Mouse (Mus musculus) hindbrain, embryonic 15.5 days (tissue): ENCODE measurements at regions not wholly inside any gene's neighbourhood (a gene's known extent, or its start where the extent isn't known, plus 50 kb on each side); places are given as distances from the start of the nearest gene placed in this dataset.
"Not testable (repeated sequence)": the region's sequence is repeated elsewhere in the genome, so short reads cannot be mapped to it uniquely, and the experiment has no call there.

ENCODE experiments used
- ATAC-seq: fragments of 200-750 bp; cut with Nextera tagmentation; 2 replicates; pipeline ENCODE4 v1.8.0; 2017; ENCODE audit warnings: low read depth, moderate number of reproducible peaks, moderate TSS enrichment; ENCODE audit not compliant: low FRiP score
- H3K27ac ChIP-seq: fragments of 300-500 bp; sonication (generic); replicated peaks from 2 replicates; pipeline ENCODE4 v1.5.1; 2015; ENCODE audit warnings: mild to moderate bottlenecking, inconsistent platforms
- H3K27me3 ChIP-seq: fragments of 300-500 bp; sonication (generic); 2 replicates; pipeline ENCODE4 v1.6.1; 2015; ENCODE audit warnings: control low read depth, inconsistent platforms
- H3K36me3 ChIP-seq: fragments of 300-500 bp; sonication (generic); 2 replicates; pipeline ENCODE4 v1.6.1; 2015; ENCODE audit warnings: control low read depth, inconsistent platforms
- H3K4me1 ChIP-seq: fragments of 300-500 bp; sonication (generic); replicated peaks from 2 replicates; pipeline ENCODE4 v1.6.1; 2015; ENCODE audit warnings: control low read depth, inconsistent platforms
- H3K4me2 ChIP-seq: fragments of 300-500 bp; sonication (generic); 2 replicates; pipeline ENCODE4 v1.6.1; 2015; ENCODE audit warnings: moderate library complexity, mild to moderate bottlenecking, inconsistent platforms
- H3K4me3 ChIP-seq: fragments of 300-500 bp; sonication (generic); 2 replicates; pipeline ENCODE4 v1.5.1; 2015; ENCODE audit warnings: mild to moderate bottlenecking, inconsistent platforms
- H3K9ac ChIP-seq: fragments of 300-500 bp; sonication (generic); 2 replicates; pipeline ENCODE4 v1.6.1; 2015; ENCODE audit warnings: inconsistent platforms
- H3K9me3 ChIP-seq: fragments of 300-500 bp; sonication (generic); 2 replicates; pipeline ENCODE4 v1.6.1; 2016; ENCODE audit warnings: control low read depth, inconsistent platforms
- WGBS: fragments of 180-500 bp; shearing (Covaris S2); methylation state at CpG from one replicate; pipeline ENCODE4 v1.1.7; 2015; 5-methylcytosine and 5-hydroxymethylcytosine counted together

DNA sequence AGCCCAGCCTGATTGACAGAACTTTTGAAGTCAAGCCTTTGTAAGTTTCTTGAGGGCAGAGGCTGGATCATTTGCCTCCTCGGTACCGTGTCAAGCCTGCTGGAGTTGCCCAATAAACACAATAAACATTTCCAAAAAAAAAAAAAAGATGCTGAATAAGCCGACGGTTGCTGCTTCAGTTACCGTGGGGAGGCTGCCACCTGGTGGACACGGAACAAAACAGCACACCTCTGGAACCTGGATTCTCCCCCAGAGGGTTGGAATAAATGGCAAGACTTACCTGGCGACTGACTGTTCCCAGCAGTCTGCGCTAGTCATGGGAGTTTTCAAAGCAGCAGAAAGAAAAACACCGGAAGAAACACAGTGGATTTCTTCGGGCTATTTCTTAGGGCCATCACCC lies 136.3 kb upstream of the Adamts18 start:
- Histone ChIP-seq H3K27me3 (no peaks in the 10 kb centered on the region), H3K9me3 (no peaks in the 10 kb centered on the region), H3K4me1 (peaks cover 8% of the 10 kb centered on the region), H3K27ac (no peak overlapping the region), H3K4me2 (peak overlapping the region; percentile 1; the same call in 1 of the 2 replicates), H3K4me3 (no peak overlapping the region), H3K36me3 (no peaks in the 10 kb centered on the region), H3K9ac (no peak overlapping the region)
- 9% methylated on average over 10 of the region's 10 CpGs for WGBS
- ATAC-seq: no peak

- Histone ChIP-seq H3K27ac (no peak overlapping the region), H3K27me3 (no peaks in the 10 kb centered on the region), H3K4me2 (peak overlapping the region; percentile 1; the same call in 1 of the 2 replicates), H3K4me3 (no peak overlapping the region), H3K9me3 (no peaks in the 10 kb centered on the region), H3K36me3 (no peaks in the 10 kb centered on the region), H3K4me1 (peaks cover 8% of the 10 kb centered on the region), H3K9ac (no peak overlapping the region)
- ATAC-seq: no peak
- 48% methylated on average over 11 of the region's 11 CpGs for WGBS
Observed at GRCm38 (mm10) chr8:113985471-113985870, 136.9 kb upstream of the Adamts18 start.

DNA sequence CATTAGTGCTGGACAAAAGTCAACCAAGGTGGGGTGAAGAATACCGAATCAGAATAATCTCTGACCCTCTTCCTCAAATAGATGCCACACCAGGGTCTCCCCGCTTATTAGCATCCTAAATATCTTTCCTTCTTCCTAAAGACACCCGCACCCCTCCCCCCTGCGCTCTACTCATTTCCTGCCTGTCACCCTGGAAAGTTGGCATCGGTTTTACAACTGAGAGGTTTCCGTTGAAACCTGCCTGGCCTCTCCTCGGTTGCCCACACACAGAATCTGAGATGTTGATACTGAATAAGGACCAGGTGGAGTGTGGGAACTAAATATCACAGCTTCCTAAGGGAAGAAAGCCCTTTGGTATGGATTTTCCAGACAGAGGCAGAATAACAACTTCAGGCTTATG lies 137.4 kb upstream of the Adamts18 start:
- H3K36me3 ChIP-seq: no peaks in the 10 kb centered on the region
- H3K9ac ChIP-seq: no peak overlapping the region
- 62% methylated on average over 7 of the region's 7 CpGs for WGBS
- H3K9me3 ChIP-seq: no peaks in the 10 kb centered on the region
- ATAC-seq: no peak
- H3K27me3 ChIP-seq: no peaks in the 10 kb centered on the region
- H3K27ac ChIP-seq: no peak overlapping the region
- H3K4me2 ChIP-seq: no peak overlapping the region
- H3K4me1 ChIP-seq: peaks cover 8% of the 10 kb centered on the region
- no peak overlapping the region for H3K4me3 ChIP-seq

DNA sequence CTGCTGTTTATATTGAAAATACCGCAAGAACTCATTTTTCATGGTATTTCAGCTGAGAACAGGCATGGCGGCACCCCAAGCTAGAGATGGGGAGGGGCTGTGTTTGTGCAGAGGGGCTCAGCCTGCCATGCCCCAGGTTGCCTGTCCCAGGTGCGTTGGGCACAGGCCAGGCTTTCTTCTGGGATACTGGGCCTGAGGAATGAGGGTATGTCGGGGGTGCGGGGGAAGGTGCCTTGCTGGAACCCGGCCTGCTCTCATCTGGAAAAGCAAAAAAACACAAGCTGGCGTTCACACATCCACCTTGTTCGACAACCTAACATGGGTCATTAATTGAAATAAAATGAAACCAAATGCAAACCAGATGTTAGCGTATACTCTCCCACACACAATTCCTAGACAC lies 142.2 kb upstream of the Adamts18 start:
- ATAC-seq: no peak
- WGBS: 78% methylated on average over 9 of the region's 9 CpGs
- Histone ChIP-seq H3K4me2 (no peak overlapping the region), H3K27me3 (no peaks in the 10 kb centered on the region), H3K36me3 (no peaks in the 10 kb centered on the region), H3K9ac (no peak overlapping the region), H3K9me3 (no peaks in the 10 kb centered on the region), H3K27ac (no peak overlapping the region), H3K4me3 (no peak overlapping the region), H3K4me1 (no peaks in the 10 kb centered on the region)

DNA sequence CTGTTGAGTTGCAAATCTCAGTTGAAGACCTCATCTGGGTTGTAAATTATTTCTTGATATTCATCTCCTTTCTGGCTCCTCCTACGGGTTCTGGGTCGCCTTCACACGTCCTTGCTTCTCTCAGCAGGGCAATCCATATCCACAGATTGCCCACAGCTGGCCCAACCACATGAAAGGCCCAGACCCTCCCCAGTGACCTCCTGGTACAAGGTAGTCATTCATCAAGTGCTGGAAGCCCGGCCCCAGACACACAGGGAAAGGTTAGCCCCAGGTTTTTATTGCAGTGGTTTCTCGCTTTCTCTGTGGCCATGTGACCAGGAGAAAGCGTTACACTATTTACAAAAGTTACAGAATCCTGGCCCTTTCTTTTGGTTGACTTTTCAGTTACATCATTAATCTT lies 134.5 kb upstream of the Nudt7 start:
- Histone ChIP-seq H3K4me3 (no peak overlapping the region), H3K27me3 (no peaks in the 10 kb centered on the region), H3K9ac (no peak overlapping the region), H3K4me1 (no peaks in the 10 kb centered on the region), H3K9me3 (no peaks in the 10 kb centered on the region), H3K4me2 (no peak overlapping the region), H3K36me3 (no peaks in the 10 kb centered on the region), H3K27ac (no peak overlapping the region)
- no peak for ATAC-seq
- WGBS: 51% methylated on average over 6 of the region's 6 CpGs

DNA sequence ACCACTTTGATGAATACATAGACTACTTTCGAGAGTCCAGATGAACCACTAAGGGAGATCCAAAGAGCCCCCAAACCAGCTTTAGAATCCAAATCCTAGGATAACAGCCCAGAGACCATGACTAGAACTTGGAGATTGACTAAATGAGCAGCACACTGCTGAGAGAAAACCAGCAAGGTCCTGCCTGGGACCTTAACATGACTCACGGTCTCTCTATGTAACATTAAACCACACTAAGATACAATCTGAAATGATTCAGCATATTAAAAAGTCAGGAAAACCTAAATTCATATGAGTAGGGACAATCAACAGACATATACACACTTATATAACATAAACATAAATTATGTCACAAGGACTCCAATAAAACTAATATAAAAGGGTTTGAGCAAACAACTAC lies 131.7 kb upstream of the Nudt7 start:
- Histone ChIP-seq H3K9ac (no peak overlapping the region), H3K27ac (no peak overlapping the region), H3K9me3 (no peaks in the 10 kb centered on the region), H3K4me2 (no peak overlapping the region), H3K27me3 (no peaks in the 10 kb centered on the region), H3K4me1 (no peaks in the 10 kb centered on the region), H3K36me3 (no peaks in the 10 kb centered on the region), H3K4me3 (no peak overlapping the region)
- 91% methylated on average over 2 of the region's 2 CpGs for WGBS
- ATAC-seq: no peak

DNA sequence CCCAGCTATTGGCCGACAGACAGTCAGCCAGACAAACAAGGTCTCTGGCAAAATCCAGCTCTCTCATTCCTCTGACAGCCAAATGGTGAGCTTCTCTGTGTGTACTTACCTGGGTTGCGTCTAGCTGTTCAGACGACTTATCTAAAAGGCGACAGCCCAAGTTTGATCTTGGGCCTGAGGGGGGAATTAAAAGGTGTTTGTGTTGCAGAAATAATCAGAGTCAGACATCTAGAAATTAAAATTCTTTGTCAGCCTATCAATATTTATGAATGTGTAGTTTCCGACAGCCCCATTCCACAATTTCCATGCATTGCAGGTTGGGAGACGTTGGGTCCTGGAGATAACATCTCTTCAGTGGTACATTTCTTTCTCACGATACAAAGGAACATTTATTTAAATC lies 128.9 kb upstream of the Nudt7 start:
- Histone ChIP-seq H3K4me2 (no peak overlapping the region), H3K36me3 (no peaks in the 10 kb centered on the region), H3K4me3 (no peak overlapping the region), H3K4me1 (no peaks in the 10 kb centered on the region), H3K9ac (no peak overlapping the region), H3K9me3 (no peaks in the 10 kb centered on the region), H3K27ac (no peak overlapping the region), H3K27me3 (no peaks in the 10 kb centered on the region)
- no peak for ATAC-seq
- WGBS: 86% methylated on average over 7 of the region's 7 CpGs

DNA sequence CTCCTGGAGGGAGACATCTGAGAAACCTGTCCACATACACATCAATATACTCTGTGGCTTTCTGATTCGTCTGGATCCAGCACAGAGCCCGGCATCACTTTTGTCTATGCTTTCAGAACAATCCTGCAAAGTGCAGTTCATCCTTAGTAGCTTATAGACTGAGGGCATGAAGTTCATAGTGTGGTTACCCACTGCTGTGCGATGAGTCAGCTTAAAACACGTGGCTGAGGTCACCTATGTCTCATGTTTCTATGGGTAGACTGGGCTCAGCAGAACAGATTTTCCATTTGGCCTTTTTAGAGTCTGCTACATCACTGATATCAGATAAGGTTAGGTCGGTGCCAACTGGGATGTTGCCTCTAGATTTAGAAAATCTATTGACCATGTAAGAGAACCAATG lies 126.8 kb upstream of the Nudt7 start:
- no peak overlapping the region for H3K4me2 ChIP-seq
- WGBS: 90% methylated on average over 5 of the region's 5 CpGs
- H3K9me3 ChIP-seq: no peaks in the 10 kb centered on the region
- H3K27ac ChIP-seq: no peak overlapping the region
- H3K9ac ChIP-seq: no peak overlapping the region
- no peak for ATAC-seq
- no peaks in the 10 kb centered on the region for H3K27me3 ChIP-seq
- H3K4me1 ChIP-seq: no peaks in the 10 kb centered on the region
- H3K36me3 ChIP-seq: no peaks in the 10 kb centered on the region
- no peak overlapping the region for H3K4me3 ChIP-seq

DNA sequence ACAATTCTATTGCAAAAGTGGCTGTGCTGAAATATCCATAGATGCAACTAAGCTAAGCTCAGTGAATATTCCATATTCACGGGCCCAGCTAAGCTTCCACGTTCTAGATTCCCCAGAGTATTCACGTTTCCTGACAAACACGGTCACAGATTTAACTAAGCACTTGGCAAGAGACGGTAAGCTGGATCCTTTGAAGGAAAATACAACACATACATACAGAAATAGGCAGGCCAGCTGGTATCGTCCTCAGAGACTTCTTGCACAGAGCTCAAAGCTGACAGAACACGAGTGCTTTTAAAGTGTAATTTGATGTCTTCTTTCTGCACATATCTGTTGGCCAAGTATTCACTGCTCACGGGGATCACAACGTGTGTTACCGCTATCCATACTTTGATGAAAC lies 126.3 kb upstream of the Nudt7 start:
- no peaks in the 10 kb centered on the region for H3K9me3 ChIP-seq
- no peaks in the 10 kb centered on the region for H3K36me3 ChIP-seq
- H3K9ac ChIP-seq: no peak overlapping the region
- no peak overlapping the region for H3K4me2 ChIP-seq
- no peaks in the 10 kb centered on the region for H3K4me1 ChIP-seq
- H3K27ac ChIP-seq: no peak overlapping the region
- ATAC-seq: no peak
- 76% methylated on average over 10 of the region's 10 CpGs for WGBS
- H3K27me3 ChIP-seq: no peaks in the 10 kb centered on the region
- no peak overlapping the region for H3K4me3 ChIP-seq

DNA sequence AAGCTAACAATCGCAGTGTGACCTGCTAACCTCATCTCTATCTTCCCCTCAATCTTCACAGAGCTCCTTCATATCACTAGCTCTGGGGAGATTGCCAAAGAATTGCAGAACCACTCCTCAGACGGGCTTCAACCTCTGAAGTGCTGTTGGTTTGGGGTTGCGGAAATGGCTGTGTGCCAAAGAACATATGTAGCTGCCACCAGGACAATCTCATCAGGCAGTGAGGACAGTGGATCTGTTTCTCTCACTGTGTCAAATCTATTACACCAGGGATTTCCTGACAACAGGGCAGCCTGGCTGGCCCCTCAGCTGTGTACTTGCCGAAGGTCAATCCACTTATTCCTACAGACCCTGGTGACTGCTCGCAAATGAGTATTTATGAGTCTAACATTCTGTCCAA lies 115.0 kb upstream of the Nudt7 start:
- no peak overlapping the region for H3K27ac ChIP-seq
- H3K4me2 ChIP-seq: no peak overlapping the region
- H3K9me3 ChIP-seq: no peaks in the 10 kb centered on the region
- no peaks in the 10 kb centered on the region for H3K27me3 ChIP-seq
- H3K4me1 ChIP-seq: no peaks in the 10 kb centered on the region
- H3K4me3 ChIP-seq: no peak overlapping the region
- H3K9ac ChIP-seq: no peak overlapping the region
- 38% methylated on average over 5 of the region's 5 CpGs for whole genome bisulfite sequencing
- no peak for ATAC-seq
- no peaks in the 10 kb centered on the region for H3K36me3 ChIP-seq

GRCm38 (mm10) chr8:114030141-114030540 lies 103.2 kb upstream of the Nudt7 start:
- H3K9me3 ChIP-seq, H3K4me2 ChIP-seq, ATAC-seq, H3K27ac ChIP-seq, H3K36me3 ChIP-seq, H3K9ac ChIP-seq, H3K4me1 ChIP-seq, H3K4me3 ChIP-seq, H3K27me3 ChIP-seq: not testable (repeated sequence)
- WGBS: 97% methylated on average over 9 of the region's 9 CpGs

DNA sequence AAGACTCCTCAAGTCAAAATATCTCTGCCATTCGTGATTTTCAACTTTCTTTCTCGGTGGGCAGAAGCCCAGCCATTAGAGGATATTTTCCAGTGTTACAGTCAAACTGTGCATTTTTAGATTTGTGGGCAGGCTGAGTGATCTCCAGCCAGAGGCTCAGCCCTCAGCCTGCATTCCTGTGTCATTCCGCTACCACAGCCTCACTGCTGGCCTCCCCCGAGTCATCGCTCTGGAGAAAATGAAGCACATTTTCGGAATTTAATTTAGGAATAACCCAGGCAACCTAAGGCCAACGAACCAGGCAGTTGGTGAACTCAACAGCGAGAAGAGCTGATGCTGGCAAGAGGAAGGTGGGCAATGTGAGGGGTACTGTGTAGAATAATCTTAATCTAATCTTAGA lies 80.9 kb upstream of the Nudt7 start:
- H3K36me3 ChIP-seq: no peaks in the 10 kb centered on the region
- no peak for ATAC-seq
- H3K27ac ChIP-seq: no peak overlapping the region
- no peaks in the 10 kb centered on the region for H3K27me3 ChIP-seq
- no peaks in the 10 kb centered on the region for H3K4me1 ChIP-seq
- H3K4me3 ChIP-seq: no peak overlapping the region
- no peaks in the 10 kb centered on the region for H3K9me3 ChIP-seq
- 87% methylated on average over 8 of the region's 8 CpGs for WGBS
- H3K4me2 ChIP-seq: no peak overlapping the region
- no peak overlapping the region for H3K9ac ChIP-seq

DNA sequence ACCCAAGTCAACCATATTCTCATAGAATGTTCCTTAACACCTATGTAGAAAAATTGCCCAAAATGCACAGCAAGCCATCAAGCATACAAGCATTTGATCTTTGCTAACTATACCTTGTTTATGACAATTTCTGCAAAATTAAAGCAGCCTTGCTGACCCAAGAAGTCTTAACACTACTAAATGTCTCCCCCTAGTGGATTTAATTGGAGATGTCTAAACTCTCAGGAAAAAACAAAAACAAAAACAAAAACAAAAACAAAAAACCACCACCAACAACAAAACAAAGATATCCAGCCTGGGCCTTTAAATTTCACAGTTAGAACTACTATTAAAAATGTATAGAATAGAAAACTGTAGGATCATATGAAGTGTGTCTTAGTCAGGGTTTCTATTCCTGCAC lies 69.8 kb upstream of the Nudt7 start:
- no peak overlapping the region for H3K27ac ChIP-seq
- H3K36me3 ChIP-seq: no peaks in the 10 kb centered on the region
- no peaks in the 10 kb centered on the region for H3K4me1 ChIP-seq
- H3K27me3 ChIP-seq: no peaks in the 10 kb centered on the region
- no peak overlapping the region for H3K4me2 ChIP-seq
- no peaks in the 10 kb centered on the region for H3K9me3 ChIP-seq
- no peak for ATAC-seq
- no peak overlapping the region for H3K9ac ChIP-seq
- no peak overlapping the region for H3K4me3 ChIP-seq
